Mouse (Mus musculus): ENCODE data around the gene Tgfbr3.
A peak's percentile ranks its signal among the peaks of the same experiment; 100 is the strongest.

The Tgfbr3 gene

GRCm38 (mm10) chr5:107289234-107289764, at the start of gene Tgfbr3:
Gene Tgfbr3 (minus strand): TSS chr5:107289629.
- DNase-seq = peak; percentile 81 to 83

GRCm38 (mm10) chr5:107330916-107331421, 41.5 kb upstream of the Tgfbr3 start, which contains the start of gene Brdt:
Gene Brdt (plus strand): TSS chr5:107331159.
- DNase-seq = no peak

DNA sequence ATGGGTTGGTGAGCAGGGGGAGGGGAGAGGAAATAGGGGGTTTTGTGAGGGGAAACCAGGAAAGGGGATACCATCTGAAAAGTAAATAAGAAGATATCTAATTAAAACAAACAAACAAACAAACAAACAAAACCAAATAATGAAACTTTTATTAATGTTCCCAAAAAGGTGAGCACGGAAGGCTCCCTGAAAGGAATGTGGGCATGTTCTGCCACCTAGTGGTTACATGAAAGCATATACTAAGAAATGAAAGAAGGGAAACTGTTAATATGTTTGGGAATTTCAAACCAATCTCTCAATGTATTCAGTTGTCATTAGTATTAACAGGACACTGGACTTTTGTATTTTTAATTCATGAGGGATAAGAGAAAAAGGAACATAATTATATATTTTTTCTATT, 31.3 kb upstream of the Tgfbr3 start:
- peak; percentile 13 to 14 for DNase-seq

- DNase-seq = no peak
Observed at GRCm38 (mm10) chr5:107317141-107317540, 27.7 kb upstream of the Tgfbr3 start.

DNA sequence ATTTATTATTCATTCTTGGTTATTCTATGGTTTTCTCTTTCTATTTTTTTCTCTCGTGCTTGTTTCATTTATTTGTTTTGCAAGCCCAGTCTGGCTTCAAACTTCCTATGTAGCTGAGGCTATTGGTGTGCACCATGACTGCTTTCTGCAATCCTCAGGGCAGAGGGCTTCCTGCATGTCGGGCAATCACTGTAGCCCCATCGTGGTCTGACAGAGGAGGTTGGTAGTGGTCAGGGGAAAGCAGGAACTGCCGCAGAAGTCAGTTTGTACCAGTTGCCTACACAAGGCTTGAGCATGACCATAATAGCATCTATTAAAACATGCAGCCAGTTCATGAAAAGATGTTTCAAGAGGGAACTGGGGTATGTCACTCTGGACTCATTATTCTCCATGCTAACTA, 18.0 kb upstream of the Tgfbr3 start:
- no peak for DNase-seq

GRCm38 (mm10) chr5:107304117-107304825, 14.8 kb upstream of the Tgfbr3 start:
- DNase-seq = no peak

- no peak for DNase-seq
Observed at GRCm38 (mm10) chr5:107303350-107303861, 14.0 kb upstream of the Tgfbr3 start.

DNA sequence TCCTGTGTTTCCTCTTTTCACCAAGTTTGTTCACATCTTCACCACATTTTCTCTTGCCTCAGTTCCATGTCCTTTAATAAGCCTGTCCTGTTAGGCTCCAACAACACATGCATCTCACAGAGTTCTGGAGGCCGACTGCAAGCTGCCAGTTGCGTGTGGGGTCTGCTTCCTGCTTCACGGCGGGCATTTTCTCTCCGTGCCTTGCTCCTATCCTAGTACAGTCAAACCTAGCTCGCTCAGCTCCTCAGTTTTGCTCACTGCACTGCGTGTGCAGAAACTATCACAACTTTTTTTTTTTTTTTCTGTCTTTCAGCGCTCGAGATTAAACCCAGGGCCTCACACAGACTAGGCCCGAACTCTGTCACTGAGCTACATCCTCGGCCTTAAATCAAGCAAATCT, 9.4 kb upstream of the Tgfbr3 start:
- DNase-seq = no peak

DNA sequence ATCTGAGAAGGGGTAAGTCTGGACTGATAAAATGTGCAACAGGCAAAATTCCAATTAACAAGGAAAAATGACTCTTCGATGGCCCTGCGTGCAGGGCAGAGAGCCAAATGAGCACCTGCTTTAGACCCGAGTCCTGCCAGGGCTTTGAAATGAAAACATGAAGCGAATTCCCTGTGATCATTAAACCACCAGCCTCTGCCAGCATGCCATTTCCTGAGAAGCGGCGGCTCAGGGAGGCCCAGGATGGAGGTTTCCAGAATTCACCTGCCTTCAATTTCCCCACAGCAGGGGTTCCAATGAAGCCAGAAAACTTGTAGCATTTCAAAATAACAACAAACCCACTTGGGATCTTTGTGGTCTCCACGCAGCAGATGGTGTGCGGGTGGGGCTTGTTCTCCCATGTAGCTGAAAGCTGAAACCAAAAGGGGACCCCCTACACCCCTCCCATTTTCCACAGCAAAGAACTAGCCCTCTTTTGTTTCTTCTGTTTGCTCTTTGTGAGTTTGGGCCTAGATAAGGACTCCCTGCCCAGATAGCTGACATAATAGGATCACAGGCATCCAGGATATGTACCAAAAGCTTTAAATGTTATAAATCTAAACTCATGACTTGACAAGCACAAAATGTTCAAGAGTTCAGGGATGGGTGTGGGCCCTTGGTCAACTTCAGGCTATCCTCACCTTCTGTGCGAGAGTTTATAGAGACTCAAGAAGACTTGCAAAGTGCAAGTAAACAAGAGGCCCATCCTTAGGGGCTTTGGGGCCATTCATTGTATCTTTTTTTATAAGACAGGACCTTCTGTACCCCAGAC, 7.3 kb upstream of the Tgfbr3 start:
- DNase-seq = peak; percentile 41 to 51

DNA sequence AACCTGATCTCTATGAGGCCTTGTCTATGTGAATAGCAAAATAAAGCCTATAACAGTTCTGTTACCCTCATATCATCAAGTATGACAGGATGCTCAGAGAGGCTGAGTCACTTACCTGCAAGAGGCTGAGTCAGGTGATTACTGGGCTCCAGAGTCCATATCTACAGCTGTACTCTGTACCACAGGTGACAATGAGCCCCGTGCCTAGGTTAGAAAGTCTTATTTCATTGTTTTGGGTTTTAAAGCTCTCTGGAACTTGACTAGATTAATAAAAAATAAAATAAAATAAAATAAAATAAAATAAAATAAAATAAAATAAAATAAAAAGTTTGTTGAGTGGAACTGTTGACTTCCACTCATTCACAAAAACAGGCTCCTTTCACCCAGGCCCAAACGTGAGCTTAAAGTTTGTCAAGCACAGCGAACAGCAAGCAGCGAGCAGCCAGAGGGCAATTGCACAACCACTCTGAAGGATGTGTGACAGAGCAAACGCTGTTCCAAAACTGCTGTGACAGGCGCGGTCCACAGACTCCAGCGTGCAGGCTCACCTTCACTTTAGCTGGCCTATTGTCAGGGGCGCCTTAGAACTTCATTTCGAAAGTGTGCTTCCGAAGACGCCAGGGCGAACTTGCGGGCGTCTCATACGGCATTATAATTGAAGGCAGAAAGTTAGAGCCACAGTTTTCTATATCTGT, 6.5 kb upstream of the Tgfbr3 start:
- DNase-seq = no peak

- no peak for DNase-seq
Observed at GRCm38 (mm10) chr5:107295061-107295816, 5.8 kb upstream of the Tgfbr3 start.

GRCm38 (mm10) chr5:107294041-107294440, 4.6 kb upstream of the Tgfbr3 start:
- DNase-seq = no peak

DNA sequence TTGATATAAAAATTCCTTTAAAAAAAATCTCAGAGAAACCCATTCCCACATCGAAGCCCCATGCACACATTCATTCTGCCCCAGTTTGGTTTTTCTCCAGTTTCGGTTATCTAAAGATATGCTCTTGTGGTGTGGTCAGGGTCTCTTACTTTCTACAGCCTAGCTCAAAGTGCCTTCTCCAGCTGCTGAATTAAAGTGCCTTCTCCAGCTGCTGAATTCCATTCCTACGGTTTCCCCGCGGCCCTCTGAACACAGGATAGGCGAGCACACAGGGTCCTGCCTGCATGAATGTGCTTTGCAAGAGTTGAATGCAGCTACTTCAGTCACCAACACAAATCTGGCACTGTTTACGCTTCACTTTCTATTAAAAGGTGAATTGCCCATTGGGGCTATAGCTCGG, 557 bp upstream of the Tgfbr3 start:
- DNase-seq = no peak

DNA sequence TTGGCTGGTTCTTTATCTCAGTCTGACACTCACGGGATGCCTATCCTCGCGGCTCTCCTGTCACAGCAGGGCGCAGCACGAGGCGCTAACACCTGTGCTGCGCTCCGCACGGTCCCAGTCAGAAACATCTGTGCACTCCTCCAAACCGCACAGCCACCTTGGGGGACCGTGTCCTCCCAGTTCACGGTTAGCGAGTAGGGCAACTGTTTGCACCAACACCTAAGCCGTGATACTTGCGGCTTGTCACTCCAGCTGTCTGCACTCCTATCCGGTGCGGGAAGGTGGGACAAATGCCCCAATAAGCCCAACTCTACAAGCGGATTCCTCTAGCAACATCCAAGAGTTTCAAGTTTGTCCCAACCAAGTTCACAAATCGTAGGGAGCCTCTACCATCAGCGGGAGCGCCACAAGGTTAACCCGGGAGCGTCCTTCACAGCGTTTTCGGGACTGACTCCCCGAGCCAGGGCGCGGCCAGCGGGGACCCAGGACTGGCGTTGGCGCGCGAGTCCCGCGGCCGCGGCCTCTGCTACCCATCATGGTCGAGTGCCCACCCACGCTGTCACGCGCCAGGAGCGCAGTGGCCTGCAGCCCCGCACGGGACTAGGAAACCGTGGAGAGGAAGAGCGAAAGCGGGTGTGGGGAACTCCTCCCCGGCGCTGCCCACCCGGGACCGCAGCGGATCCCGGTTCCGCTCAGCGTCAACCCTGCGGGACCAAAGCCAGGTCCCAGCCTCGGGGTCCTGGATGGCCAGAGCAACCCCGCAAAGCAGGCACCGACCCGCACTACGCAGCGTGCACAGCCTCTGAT, 799 bp downstream of the Tgfbr3 start:
- DNase-seq = peak in 1 of 2 experiments; percentile 34

GRCm38 (mm10) chr5:107287908-107288267, 1.5 kb downstream of the Tgfbr3 start:
- no peak for DNase-seq

DNA sequence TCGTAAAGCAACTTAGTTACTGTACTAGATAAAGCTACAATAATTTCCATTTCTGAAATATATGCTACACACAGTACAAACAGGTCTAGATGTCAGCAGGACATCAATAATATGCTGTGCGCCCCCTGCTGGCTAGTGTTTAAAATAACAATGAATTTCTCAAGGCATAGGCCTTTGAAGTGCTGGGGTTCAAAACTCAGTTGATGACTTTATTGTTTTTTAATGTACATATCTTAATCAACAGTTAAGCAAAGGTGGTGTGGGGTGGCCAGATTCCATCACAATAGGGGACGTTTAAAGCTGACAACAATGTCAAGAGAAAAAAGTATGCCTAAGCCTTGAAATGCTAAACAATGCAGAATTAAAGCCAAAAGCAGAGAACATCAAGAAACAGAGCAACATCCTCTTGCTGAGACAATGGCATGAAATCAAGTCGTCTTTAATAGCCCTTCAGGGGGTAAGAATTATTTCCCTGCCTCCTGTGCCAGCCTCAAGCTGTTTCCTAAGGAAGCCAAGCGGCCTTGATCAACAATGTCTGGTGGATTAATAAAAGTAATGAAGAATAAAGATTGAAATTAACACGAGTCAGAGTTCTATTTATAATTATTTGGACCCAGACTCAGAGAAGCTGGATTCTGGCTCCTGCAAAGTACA, 2.0 kb downstream of the Tgfbr3 start:
- no peak for DNase-seq

- DNase-seq = no peak
Observed at GRCm38 (mm10) chr5:107285563-107285962, 3.9 kb downstream of the Tgfbr3 start.

GRCm38 (mm10) chr5:107283935-107284524, 5.4 kb downstream of the Tgfbr3 start:
- DNase-seq = no peak

GRCm38 (mm10) chr5:107282561-107283307, 6.7 kb downstream of the Tgfbr3 start:
- no peak for DNase-seq

DNA sequence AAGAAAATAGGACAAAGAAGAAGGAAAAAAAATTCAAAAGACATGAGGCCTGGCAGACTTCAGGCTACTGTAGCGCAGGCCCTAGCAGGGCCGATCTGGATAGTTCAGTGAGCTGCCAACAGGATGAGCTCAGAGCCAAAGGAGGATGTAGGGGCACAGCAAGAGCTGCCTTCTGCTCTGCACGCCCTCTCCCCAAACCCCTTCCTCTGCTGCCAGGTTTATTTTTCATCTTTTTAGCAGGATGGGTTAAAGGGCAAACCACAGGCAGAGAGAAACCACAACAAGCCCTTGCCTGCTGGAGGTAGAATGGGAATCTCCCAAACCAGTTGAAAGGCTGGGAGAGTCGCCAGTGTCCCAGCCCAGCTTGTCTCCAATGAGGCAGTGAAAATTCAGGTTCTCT, 10.2 kb downstream of the Tgfbr3 start:
- no peak for DNase-seq
